Mouse (Mus musculus) forebrain, embryonic 11.5 days (tissue): ENCODE results near the gene Lipa. TPM values are rescaled to one million over a fixed set of nuclear protein-coding genes. Genes with fewer than 3 reads are reported as not detected.

Experiments
- ATAC-seq: fragments of 200-750 bp; cut with Nextera tagmentation; replicated peaks from 2 replicates; pipeline ENCODE4 v1.8.0; 2017; ENCODE audit warnings: moderate TSS enrichment; ENCODE audit not compliant: low FRiP score
- DNase-seq: peaks from one replicate; pipeline ENCODE4 v3.0.0-alpha.2; 2017; ENCODE audit warnings: low spot score
- H3K27ac ChIP-seq: fragments of 300-500 bp; sonication (generic); 2 replicates; pipeline ENCODE4 v1.5.1; 2014; ENCODE audit warnings: low read depth, low read length
- H3K27me3 ChIP-seq: fragments of 300-500 bp; sonication (generic); 2 replicates; pipeline ENCODE4 v1.6.1; 2014; ENCODE audit warnings: mild to moderate bottlenecking, low read length, mixed read lengths; ENCODE audit not compliant: control insufficient read depth, insufficient read depth
- H3K36me3 ChIP-seq: fragments of 300-500 bp; sonication (generic); 2 replicates; pipeline ENCODE4 v1.6.1; 2014; ENCODE audit warnings: mild to moderate bottlenecking, low read length, moderate library complexity, mixed read lengths; ENCODE audit not compliant: control insufficient read depth, insufficient read depth
- H3K4me1 ChIP-seq: fragments of 300-500 bp; sonication (generic); replicated peaks from 2 replicates; pipeline ENCODE4 v1.6.1; 2014; ENCODE audit warnings: low read length, mixed read lengths; ENCODE audit not compliant: control insufficient read depth, insufficient read depth
- H3K4me2 ChIP-seq: fragments of 300-500 bp; sonication (generic); 2 replicates; pipeline ENCODE4 v1.6.1; 2014; ENCODE audit warnings: low read depth, mild to moderate bottlenecking, low read length, moderate library complexity, mixed read lengths; ENCODE audit not compliant: severe bottlenecking
- H3K4me3 ChIP-seq: fragments of 300-500 bp; sonication (generic); 2 replicates; pipeline ENCODE4 v1.5.1; 2014; ENCODE audit warnings: low read depth, low read length
- H3K9ac ChIP-seq: fragments of 300-500 bp; sonication (generic); 2 replicates; pipeline ENCODE4 v1.6.1; 2014; ENCODE audit warnings: low read length
- H3K9me3 ChIP-seq: fragments of 300-500 bp; sonication (generic); 2 replicates; pipeline ENCODE4 v1.6.1; 2016; ENCODE audit warnings: low read length, mixed read lengths; ENCODE audit not compliant: control insufficient read depth
- WGBS: fragments of 180-500 bp; shearing (Covaris S2); extraction: QIAGEN DNeasy Blood & Tissue Kit; methylation state at CpG from one replicate; pipeline ENCODE4 v1.1.7; 2014; 5-methylcytosine and 5-hydroxymethylcytosine counted together
- polyA plus RNA-seq: library from polyadenylated mRNA; unstranded; fragments of >200 nt; fragmentation: Nextera tagmentation; extraction: Ambion mirVana; gene quantifications from 2 replicates; pipeline ENCODE4 v1.2.1, GENCODE M21; 2014

Lipa gene
- 20.9 and 21.5 TPM in 2 replicates for polyA plus RNA-seq

DNA sequence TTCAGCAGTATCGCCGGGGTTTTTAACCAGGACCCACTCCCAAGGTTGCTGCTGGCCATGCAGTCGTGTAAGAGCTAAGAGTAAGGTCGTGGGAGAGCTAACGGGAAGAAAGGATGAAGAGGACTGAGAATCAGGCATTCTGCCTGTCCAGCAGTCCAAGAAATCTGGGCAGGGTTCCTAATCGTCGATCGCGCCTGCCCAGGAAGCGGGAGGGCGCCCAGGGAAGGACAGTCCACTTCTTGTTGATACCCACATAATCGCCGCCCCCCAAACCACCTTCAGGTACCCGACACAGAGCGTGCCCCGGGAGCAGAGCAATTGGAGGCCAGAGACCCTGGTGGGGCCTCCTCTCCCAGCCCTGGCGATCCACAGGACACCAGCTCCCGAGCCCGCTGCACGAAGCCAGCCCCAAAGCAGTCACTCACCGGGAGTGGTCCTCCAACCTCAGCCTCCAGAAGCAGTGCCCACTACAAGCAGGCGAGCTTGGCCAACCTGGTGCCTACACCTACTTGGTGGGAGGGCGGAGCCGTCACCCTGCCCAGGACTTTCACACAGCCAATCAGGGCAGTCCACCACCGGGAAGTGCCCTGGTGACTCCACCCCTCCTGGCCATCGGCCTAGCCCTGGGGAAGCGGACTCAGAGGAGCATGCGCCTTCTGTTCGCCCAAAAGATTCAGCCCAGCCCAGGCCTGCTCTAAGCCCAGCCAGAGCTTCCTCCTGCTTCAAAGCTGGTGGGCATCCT lies at the start of gene Lipa:
Gene Lipa, minus strand, starts transcription at position 534 of the 742 bp plus-strand sequence.
- peak; percentile 92 for DNase-seq
- H3K4me3 ChIP-seq = peak within 1 kb of the TSS; percentile 60
- no peaks in the 10 kb centered on the region for H3K9me3 ChIP-seq
- no peaks in the 10 kb centered on the region for H3K36me3 ChIP-seq
- no peak within 1 kb of the TSS for H3K27ac ChIP-seq
- WGBS = under 1% methylated on average over 29 of the region's 29 CpGs
- H3K4me2 ChIP-seq = peak within 1 kb of the TSS; percentile 61
- H3K9ac ChIP-seq = peak within 1 kb of the TSS; percentile 58
- peak; percentile 100 for ATAC-seq
- H3K4me1 ChIP-seq = peaks cover 2% of the 10 kb centered on the region; the same call in 1 of the 2 replicates
- no peaks in the 10 kb centered on the region for H3K27me3 ChIP-seq

DNA sequence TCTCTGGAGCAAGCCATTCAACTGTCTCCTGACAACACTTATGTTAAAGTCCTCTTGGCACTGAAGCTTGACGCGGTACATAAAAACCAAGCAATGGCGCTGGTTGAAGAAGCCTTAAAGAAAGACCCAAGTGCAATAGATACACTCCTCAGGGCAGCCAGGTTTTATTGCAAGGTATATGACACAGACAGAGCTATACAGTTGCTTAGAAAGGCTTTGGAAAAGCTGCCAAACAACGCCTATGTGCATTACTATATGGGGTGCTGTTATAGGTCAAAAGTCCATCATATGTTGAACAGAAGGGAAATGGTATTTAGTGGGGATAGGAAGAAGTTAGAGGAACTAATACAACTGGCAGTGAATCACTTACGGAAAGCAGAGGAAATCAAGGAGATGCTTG lies 46.4 kb upstream of the Lipa start:
- ATAC-seq (no peak), DNase-seq (no peak)
- Histone ChIP-seq H3K4me3 (no peak overlapping the region), H3K4me2 (no peak overlapping the region), H3K9ac (no peak overlapping the region), H3K27ac (no peak overlapping the region), H3K9me3 (no peaks in the 10 kb centered on the region), H3K27me3 (no peaks in the 10 kb centered on the region), H3K36me3 (no peaks in the 10 kb centered on the region), H3K4me1 (no peaks in the 10 kb centered on the region)
- 93% methylated on average over 5 of the region's 5 CpGs for WGBS

DNA sequence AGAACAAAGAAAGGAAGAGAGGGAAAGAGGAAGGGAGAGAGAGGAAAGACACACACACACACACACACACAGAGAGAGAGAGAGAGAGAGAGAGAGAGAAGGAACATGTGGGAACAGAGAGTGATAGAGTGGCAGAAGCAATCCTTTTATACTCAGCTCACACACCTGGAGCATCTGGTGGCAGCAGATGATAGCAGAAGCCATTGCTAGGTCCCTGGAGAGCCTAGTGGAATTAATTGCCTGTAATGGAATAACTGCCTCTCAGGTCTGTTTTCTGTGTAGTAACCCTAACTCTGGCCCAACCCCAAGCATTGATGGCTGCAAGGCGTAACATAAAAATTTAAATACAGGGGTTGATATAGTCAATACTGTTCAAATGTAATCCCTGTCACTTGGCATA lies 43.8 kb upstream of the Lipa start:
- H3K4me3 ChIP-seq = no peak overlapping the region
- no peak overlapping the region for H3K9ac ChIP-seq
- no peaks in the 10 kb centered on the region for H3K27me3 ChIP-seq
- ATAC-seq (no peak), DNase-seq (no peak)
- no peak overlapping the region for H3K27ac ChIP-seq
- H3K4me1 ChIP-seq = no peaks in the 10 kb centered on the region
- H3K9me3 ChIP-seq = no peaks in the 10 kb centered on the region
- no peaks in the 10 kb centered on the region for H3K36me3 ChIP-seq
- no peak overlapping the region for H3K4me2 ChIP-seq
- WGBS = 83% methylated on average over 1 of the region's 1 CpGs

DNA sequence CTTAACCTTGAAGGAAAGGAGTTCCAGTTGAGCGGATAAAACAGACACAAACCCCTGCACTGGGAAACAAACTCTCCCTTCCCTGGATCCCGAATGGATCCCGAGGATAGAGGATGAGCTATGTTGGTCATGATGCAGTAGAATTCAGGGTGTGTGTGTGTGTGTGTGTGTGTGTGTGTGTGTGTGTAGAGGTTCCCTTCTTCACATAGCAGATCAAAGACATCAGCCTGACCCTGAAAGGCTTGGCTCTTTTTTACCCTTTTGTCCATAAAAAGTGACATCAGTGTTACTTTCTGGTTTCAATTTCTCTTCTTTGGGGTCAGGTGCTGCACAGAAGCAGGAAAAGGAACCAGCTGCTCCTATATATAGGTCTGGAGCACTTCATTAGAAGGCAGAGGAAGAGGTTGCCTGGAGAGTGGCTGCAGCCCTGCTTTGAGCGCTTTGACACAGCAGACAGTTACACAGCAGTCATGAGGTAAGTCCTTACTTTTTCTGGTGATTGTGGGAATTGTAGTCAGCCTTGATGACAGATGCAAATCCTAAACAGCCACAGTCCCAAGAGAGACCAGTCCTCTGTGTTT lies 42.7 kb upstream of the Lipa start:
- Histone ChIP-seq H3K4me2 (no peak overlapping the region), H3K9ac (no peak overlapping the region), H3K36me3 (no peaks in the 10 kb centered on the region), H3K9me3 (no peaks in the 10 kb centered on the region), H3K27ac (no peak overlapping the region), H3K4me1 (no peaks in the 10 kb centered on the region), H3K27me3 (no peaks in the 10 kb centered on the region), H3K4me3 (no peak overlapping the region)
- no peak for ATAC-seq
- DNase-seq = no peak
- 82% methylated on average over 4 of the region's 4 CpGs for WGBS

DNA sequence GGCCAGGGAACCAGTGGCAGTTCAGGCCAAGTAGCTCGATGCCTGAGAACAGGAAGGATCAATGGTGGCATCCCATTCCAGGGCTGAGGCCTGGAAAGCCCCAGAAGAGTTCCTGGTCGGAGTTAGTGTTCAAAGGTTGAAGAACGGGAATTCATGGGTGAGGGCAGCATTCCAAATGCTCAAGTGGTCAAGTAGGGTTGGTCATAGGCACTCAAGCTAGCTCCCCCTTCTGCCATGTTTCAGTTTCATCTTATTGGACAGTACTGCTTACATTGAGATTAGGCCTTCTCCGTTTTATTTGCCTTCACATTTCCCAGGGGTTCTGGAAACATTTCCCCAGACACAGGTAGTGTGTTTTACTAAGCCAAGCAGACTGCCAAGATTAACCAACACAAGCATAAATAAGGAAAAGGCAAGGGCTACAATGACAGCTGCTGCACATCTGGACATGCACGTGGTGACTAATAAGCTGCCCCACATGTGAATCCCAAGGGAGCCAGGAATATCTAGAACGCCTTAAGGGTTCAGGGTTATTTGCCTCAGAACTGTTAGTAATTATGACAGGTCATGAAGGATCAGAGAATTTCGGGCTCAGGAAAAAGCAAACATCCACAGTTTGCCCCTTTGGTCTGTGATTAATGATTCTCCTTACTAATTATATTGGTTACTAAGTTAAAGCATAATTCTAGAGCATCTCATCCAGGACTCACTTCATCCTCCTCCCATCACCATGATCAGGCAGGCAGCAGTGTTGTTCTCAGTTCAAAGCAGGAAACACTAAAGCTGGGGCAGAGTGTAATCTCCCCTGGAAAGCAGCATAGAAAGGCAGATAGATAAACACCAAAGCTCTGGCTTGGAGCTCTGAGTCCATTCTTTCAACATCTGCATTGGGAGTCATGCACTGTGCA lies 42.0 kb upstream of the Lipa start:
- Histone ChIP-seq H3K4me2 (no peak overlapping the region), H3K4me3 (no peak overlapping the region), H3K36me3 (no peaks in the 10 kb centered on the region), H3K9ac (no peak overlapping the region), H3K4me1 (no peaks in the 10 kb centered on the region), H3K9me3 (no peaks in the 10 kb centered on the region), H3K27me3 (no peaks in the 10 kb centered on the region), H3K27ac (no peak overlapping the region)
- DNase-seq (no peak), ATAC-seq (no peak)
- WGBS = 81% methylated on average over 7 of the region's 7 CpGs

DNA sequence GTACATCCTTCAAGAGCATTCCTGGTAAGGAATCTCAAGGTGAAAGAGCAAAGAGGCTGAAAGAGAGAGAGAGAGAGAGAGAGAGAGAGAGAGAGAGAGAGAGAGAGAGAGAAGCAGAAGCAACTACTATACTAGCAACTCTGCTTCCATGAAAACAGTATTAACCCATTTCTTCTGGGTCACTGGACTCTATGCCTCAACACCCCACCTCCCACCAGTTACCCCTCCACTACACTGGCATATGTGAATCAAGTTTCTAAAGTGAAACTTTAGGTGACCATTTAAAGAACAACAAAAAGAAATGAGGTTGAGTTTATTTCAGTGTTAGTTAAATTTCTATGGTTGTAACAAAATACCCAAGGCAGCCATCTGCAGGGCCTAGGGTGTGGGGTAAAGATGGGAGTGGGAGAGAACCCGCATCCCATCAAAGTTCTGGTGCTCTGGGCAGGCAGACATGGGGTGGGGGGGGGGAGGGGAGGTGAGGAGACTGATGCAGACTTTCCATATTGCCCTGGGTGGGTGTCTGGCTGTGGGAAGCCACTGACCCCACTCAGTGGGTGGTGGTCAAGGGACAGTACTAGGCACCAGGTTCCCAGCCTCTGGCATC lies 39.0 kb upstream of the Lipa start:
- Histone ChIP-seq H3K27me3 (no peaks in the 10 kb centered on the region), H3K9me3 (no peaks in the 10 kb centered on the region), H3K4me2 (no peak overlapping the region), H3K4me3 (no peak overlapping the region), H3K27ac (no peak overlapping the region), H3K4me1 (no peaks in the 10 kb centered on the region), H3K36me3 (no peaks in the 10 kb centered on the region), H3K9ac (no peak overlapping the region)
- DNase-seq (no peak), ATAC-seq (no peak)
- 76% methylated on average over 1 of the region's 1 CpGs for WGBS

DNA sequence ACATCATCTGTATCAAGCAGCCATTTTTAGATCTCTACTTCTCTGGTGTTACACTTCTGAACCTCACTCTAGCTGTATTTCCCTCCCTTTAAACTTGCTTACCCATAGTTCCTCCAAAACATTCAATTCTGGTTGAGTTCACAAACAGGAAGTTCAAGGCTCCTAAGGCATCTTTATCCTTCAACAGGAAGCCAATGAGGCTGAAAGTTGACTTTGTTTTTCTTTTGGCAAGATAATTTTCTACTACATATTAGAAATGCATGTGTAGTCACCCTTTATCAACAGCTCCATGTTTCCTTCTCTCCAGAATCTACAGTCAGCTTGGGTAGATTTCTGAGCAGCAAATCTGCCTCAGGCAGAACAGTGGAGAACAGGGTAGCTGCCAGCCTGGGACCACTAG lies 35.3 kb upstream of the Lipa start:
- H3K4me3 ChIP-seq = no peak overlapping the region
- no peaks in the 10 kb centered on the region for H3K36me3 ChIP-seq
- H3K4me1 ChIP-seq = no peaks in the 10 kb centered on the region
- no peaks in the 10 kb centered on the region for H3K27me3 ChIP-seq
- no peak overlapping the region for H3K9ac ChIP-seq
- H3K9me3 ChIP-seq = no peaks in the 10 kb centered on the region
- no peak overlapping the region for H3K4me2 ChIP-seq
- no peak for DNase-seq
- H3K27ac ChIP-seq = no peak overlapping the region
- no peak for ATAC-seq

DNA sequence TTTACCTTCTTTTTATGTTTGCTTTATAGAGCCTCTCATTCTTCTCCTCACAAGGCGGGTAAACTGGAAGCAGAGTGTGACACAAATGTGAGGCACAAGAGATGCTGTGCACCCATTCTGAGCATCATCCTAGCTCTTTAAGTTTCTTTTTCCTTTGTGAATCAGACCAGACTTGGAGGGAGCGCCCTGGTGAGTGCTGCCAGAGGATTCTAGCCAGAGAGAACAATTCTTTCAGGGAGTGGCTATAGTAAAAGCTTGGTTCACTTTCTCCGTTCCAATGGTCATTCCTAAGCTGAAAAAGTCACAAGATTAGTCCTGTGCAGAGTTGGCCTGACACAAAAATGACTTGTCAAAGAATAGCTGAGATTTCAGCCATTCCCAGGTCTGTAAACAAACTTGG lies 29.3 kb upstream of the Lipa start:
- Histone ChIP-seq H3K36me3 (no peaks in the 10 kb centered on the region), H3K4me2 (no peak overlapping the region), H3K27me3 (no peaks in the 10 kb centered on the region), H3K4me3 (no peak overlapping the region), H3K9ac (no peak overlapping the region), H3K9me3 (no peaks in the 10 kb centered on the region; the same call in 1 of the 2 replicates), H3K4me1 (no peaks in the 10 kb centered on the region; the same call in 1 of the 2 replicates), H3K27ac (no peak overlapping the region)
- DNase-seq (no peak), ATAC-seq (no peak)
- WGBS = 71% methylated on average over 3 of the region's 3 CpGs
